Mouse (Mus musculus): ENCODE measurements around the gene Dimt1. TPM values are rescaled to one million over a fixed set of nuclear protein-coding genes. Genes with fewer than 3 reads are reported as not detected.

Dimt1 gene
- polyA plus RNA-seq, 1 experiment from 2014 or later, result 30.1 TPM

DNA sequence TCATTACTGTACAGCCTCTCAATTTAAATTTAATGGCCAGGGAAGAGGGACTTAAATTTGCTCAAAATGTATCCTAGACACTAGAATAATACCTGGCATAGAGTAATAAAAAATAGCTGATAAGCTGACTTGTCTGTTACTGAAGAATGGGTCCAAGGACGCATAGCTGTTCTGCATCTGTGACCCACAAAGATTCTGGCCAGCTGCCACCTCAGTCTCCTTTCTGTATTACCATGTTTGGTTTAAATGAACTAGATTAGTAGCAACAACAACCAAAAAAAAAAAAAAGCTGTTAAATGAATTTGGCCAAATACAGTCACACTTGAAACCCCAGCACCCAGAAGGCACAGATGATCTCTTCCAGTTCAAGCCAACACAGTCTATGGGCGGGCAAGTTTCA lies 17.7 kb upstream of the Dimt1 start:
- Histone ChIP-seq H3K4me2 (ENCODE audit: low read depth, low read length) (no peak overlapping the region), H3K4me3 (ENCODE audit: low read length) (no peak overlapping the region), H3K9ac (ENCODE audit: low read depth, low read length) (no peak overlapping the region), H3K4me1 (ENCODE audit: control insufficient read depth, insufficient read depth, low read length) (0 out of 2 replicates have a peak, but pooled peaks cover 3% of the 10 kb centered on the region), H3K27ac (ENCODE audit: low read length) (no peak overlapping the region), H3K27me3 (replicated peaks; ENCODE audit: control insufficient read depth, insufficient read depth, low read length) (no peaks in the 10 kb centered on the region), H3K36me3 (ENCODE audit: control insufficient read depth, insufficient read depth, low read length) (peaks cover 5% of the 10 kb centered on the region), H3K9me3 (ENCODE audit: control insufficient read depth, low read length) (peaks cover 5% of the 10 kb centered on the region; the same call in 1 of the 2 replicates)
- ATAC-seq, result no peak
- 86% methylated on average over 2 of the region's 2 CpGs for WGBS

DNA sequence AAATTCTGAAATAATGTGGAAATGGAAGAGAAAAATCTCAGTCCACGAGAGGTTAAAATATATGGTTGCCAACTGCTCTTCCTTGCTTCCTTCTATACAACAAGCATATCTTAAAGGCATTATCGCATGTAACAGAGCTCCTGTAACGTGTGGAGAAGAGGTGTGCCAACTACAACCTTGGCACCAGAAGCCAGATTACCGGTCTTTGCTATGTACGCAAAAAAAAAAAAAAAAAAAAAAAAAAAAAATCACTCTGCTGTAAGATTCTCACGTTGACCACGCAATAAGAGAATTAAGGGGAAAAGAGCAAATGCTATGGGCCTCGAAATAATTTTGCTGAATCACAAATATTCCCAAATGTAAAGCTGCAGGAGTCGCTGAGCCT lies 11.1 kb upstream of the Dimt1 start:
- 0 out of 2 replicates have a peak, but pooled peaks cover 3% of the 10 kb centered on the region for H3K4me1 ChIP-seq (ENCODE audit: control insufficient read depth, insufficient read depth, low read length)
- no peaks in the 10 kb centered on the region for H3K27me3 ChIP-seq (replicated peaks; ENCODE audit: control insufficient read depth, insufficient read depth, low read length)
- H3K4me3 ChIP-seq (ENCODE audit: low read length), result peak overlapping the region; percentile 100
- no peaks in the 10 kb centered on the region for H3K36me3 ChIP-seq (ENCODE audit: control insufficient read depth, insufficient read depth, low read length)
- ATAC-seq, result no peak
- H3K9me3 ChIP-seq (ENCODE audit: control insufficient read depth, low read length), result no peaks in the 10 kb centered on the region
- 6% methylated on average over 9 of the region's 9 CpGs for WGBS
- peak overlapping the region; percentile 73 for H3K4me2 ChIP-seq (ENCODE audit: low read depth, low read length)
- H3K9ac ChIP-seq (ENCODE audit: low read depth, low read length), result peak overlapping the region; percentile 94
- peak overlapping the region; percentile 58; the same call in 1 of the 2 replicates for H3K27ac ChIP-seq (ENCODE audit: low read length)

DNA sequence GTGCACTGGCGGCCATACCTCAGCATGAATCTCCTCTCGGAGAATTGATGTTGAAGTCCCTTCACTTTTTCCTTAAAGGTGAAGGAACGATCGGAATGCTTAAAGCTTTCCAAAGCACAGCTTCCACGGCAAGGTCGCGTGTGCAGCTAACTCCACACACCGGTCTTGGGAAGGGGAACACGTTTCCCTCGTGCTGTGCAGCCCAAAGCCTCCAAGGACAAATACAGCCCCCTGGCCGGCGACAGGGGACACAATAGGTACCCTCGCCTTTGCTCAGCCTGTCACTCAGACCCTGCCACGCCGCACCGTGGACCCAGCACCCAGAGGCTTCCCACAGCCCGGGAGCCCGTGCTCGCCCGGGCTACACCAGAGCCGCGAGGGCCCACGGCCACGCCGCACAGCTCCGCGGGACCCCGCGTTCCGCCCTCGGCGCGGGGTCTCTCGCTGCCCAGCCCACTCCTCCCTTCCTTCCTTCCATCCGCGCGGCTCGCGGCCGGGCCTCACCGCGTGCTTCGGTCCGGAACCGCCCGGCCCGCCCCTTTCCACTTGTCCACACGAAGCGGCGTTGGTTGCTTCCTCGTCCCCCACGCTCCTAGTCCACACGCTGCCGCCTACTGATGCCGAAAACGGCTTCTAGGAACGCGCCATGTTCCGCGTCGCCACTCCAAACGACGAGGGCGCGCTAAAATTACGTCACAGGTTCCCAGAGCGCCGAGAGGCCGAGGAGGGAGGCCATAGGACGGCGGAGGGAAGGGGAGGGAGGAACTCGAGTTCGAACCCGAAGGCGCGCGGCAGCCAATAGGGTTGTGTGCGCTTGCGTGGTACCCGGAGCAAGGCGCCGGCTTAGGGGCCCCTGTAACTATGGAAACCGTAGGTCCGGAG lies 10.4 kb upstream of the Dimt1 start, which contains the start of gene Ipo11:
Ipo11 (minus strand) TSS at position 703 of the 882 bp plus-strand sequence.
- peak within 1 kb of the TSS; percentile 94 for H3K9ac ChIP-seq (ENCODE audit: low read depth, low read length)
- no peaks in the 10 kb centered on the region for H3K27me3 ChIP-seq (replicated peaks; ENCODE audit: control insufficient read depth, insufficient read depth, low read length)
- H3K27ac ChIP-seq (ENCODE audit: low read length), result peak within 1 kb of the TSS; percentile 58
- H3K4me3 ChIP-seq (ENCODE audit: low read length), result peak within 1 kb of the TSS; percentile 100
- no peaks in the 10 kb centered on the region for H3K9me3 ChIP-seq (ENCODE audit: control insufficient read depth, low read length)
- ATAC-seq, result peak; percentile 98
- H3K4me2 ChIP-seq (ENCODE audit: low read depth, low read length), result peak within 1 kb of the TSS; percentile 73
- H3K36me3 ChIP-seq (ENCODE audit: control insufficient read depth, insufficient read depth, low read length), result no peaks in the 10 kb centered on the region
- H3K4me1 ChIP-seq (ENCODE audit: control insufficient read depth, insufficient read depth, low read length), result 0 out of 2 replicates have a peak, but pooled peaks cover 3% of the 10 kb centered on the region
- under 1% methylated on average over 80 of the region's 84 CpGs for WGBS

DNA sequence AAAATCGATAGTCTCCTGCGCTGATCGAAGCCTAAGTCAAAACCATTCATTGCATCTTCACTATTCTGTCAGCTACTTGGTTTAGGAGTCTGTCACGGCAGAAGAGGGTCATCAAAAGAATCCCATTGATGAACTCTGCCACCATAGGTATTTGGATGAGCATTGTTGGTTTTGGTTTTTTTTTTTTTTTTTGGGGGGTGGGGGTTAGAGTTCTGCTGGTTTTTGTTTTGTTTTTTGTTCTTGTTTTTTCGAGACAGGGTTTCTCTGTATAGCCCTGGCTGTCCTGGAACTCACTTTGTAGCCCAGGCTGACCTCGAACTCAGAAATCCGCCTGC lies 9.8 kb upstream of the Dimt1 start:
- Histone ChIP-seq H3K4me1 (ENCODE audit: control insufficient read depth, insufficient read depth, low read length) (0 out of 2 replicates have a peak, but pooled peaks cover 3% of the 10 kb centered on the region), H3K4me3 (ENCODE audit: low read length) (peak overlapping the region; percentile 100), H3K9ac (ENCODE audit: low read depth, low read length) (peak overlapping the region; percentile 94), H3K27me3 (replicated peaks; ENCODE audit: control insufficient read depth, insufficient read depth, low read length) (no peaks in the 10 kb centered on the region), H3K27ac (ENCODE audit: low read length) (no peak overlapping the region), H3K4me2 (ENCODE audit: low read depth, low read length) (peak overlapping the region; percentile 48), H3K36me3 (ENCODE audit: control insufficient read depth, insufficient read depth, low read length) (no peaks in the 10 kb centered on the region), H3K9me3 (ENCODE audit: control insufficient read depth, low read length) (no peaks in the 10 kb centered on the region)
- ATAC-seq, result peak; percentile 12; the same call in 1 of the 2 replicates
- 24% methylated on average over 7 of the region's 7 CpGs for WGBS

DNA sequence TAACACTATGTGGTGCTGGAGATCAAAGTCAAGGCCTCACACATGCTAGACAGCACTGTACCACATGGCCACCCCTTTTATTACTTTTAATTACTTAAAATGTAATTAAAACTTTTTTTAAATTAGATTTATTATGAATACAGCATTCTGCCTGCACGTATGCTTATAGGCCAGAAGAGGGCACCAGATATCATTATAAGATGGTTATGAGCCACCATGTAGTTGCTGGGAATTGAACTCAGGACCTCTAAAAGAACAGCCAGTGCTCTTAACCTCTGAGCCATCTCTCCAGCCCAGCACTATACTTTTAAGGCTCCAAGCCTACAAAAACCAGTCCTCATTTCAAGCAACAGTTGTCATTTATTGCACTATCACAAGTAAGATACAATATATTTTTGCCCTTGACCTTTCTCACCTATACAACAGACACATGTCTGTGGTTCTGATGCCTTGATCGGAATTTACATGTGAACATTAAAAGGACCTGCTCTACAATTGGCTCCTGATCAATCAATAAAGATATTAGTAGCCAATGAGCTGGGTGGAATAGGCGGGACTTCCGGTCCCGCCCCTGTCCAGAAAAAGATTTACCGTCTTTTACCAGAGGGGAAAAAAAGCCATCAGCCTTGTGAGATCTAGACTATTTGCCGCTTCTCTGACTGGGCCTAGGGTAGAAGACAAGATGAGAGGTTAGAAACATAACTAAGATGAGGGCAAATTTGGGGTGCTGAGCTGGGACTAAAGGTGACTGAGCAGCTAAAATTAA lies 5.5 kb upstream of the Dimt1 start:
- ATAC-seq, result no peak
- Histone ChIP-seq H3K4me1 (ENCODE audit: control insufficient read depth, insufficient read depth, low read length) (no peaks in the 10 kb centered on the region), H3K27me3 (replicated peaks; ENCODE audit: control insufficient read depth, insufficient read depth, low read length) (no peaks in the 10 kb centered on the region), H3K4me3 (ENCODE audit: low read length) (no peak overlapping the region), H3K27ac (ENCODE audit: low read length) (no peak overlapping the region), H3K9ac (ENCODE audit: low read depth, low read length) (no peak overlapping the region), H3K9me3 (ENCODE audit: control insufficient read depth, low read length) (no peaks in the 10 kb centered on the region), H3K36me3 (ENCODE audit: control insufficient read depth, insufficient read depth, low read length) (no peaks in the 10 kb centered on the region), H3K4me2 (ENCODE audit: low read depth, low read length) (no peak overlapping the region)
- WGBS, result 26% methylated on average over 7 of the region's 7 CpGs

DNA sequence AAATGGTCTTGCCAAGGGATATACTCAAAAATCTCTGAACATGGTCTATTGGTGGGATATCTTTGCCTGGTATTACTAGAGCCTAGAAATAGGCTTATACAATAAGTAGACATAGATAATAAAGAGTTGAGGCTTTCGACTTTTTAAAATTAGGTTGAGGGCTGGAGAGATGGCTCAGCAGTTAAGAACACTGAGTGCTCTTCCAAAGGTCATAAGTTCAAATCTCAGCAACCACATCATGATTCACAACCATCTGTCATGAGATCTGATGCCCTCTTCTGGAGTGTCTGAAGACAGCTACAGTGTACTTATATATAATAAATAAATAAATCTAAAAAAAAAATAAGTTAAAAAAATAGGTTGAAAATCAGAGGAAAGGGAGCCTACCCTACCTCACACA lies 4.2 kb upstream of the Dimt1 start:
- no peak for ATAC-seq
- Histone ChIP-seq H3K9me3 (ENCODE audit: control insufficient read depth, low read length) (no peaks in the 10 kb centered on the region), H3K4me1 (ENCODE audit: control insufficient read depth, insufficient read depth, low read length) (peaks cover 1% of the 10 kb centered on the region), H3K4me2 (ENCODE audit: low read depth, low read length) (no peak overlapping the region), H3K36me3 (ENCODE audit: control insufficient read depth, insufficient read depth, low read length) (no peaks in the 10 kb centered on the region), H3K9ac (ENCODE audit: low read depth, low read length) (no peak overlapping the region), H3K27ac (ENCODE audit: low read length) (no peak overlapping the region), H3K4me3 (ENCODE audit: low read length) (no peak overlapping the region), H3K27me3 (replicated peaks; ENCODE audit: control insufficient read depth, insufficient read depth, low read length) (no peaks in the 10 kb centered on the region)
- 83% methylated on average over 1 of the region's 1 CpGs for WGBS

DNA sequence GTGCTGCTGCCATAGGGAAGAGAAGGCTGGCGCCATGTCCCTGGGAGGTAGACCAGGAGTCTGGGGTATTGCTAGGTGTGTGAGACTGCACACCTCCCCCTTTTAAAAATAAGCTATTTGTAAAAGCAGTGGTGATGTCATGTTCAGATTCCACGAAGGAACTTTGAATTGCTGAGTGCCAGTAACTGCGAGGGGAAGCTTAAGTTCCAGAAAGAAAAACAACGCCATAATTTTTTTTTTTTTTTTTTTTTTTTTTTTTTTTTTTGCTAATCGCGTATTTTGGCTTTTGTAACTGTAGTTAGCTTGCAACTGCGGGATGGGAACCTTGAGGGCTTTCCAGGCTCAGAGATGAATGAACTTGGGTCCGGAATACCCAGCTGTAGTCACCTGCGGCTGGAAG lies 1.4 kb upstream of the Dimt1 start:
- H3K36me3 ChIP-seq (ENCODE audit: control insufficient read depth, insufficient read depth, low read length), result 0 out of 2 replicates have a peak, but pooled peaks cover 4% of the 10 kb centered on the region
- no peak overlapping the region for H3K27ac ChIP-seq (ENCODE audit: low read length)
- H3K4me1 ChIP-seq (ENCODE audit: control insufficient read depth, insufficient read depth, low read length), result peaks cover 10% of the 10 kb centered on the region
- no peak overlapping the region for H3K4me2 ChIP-seq (ENCODE audit: low read depth, low read length)
- H3K4me3 ChIP-seq (ENCODE audit: low read length), result no peak overlapping the region
- no peak overlapping the region for H3K9ac ChIP-seq (ENCODE audit: low read depth, low read length)
- no peaks in the 10 kb centered on the region for H3K27me3 ChIP-seq (replicated peaks; ENCODE audit: control insufficient read depth, insufficient read depth, low read length)
- WGBS, result 81% methylated on average over 9 of the region's 9 CpGs
- no peak for ATAC-seq
- H3K9me3 ChIP-seq (ENCODE audit: control insufficient read depth, low read length), result no peaks in the 10 kb centered on the region

DNA sequence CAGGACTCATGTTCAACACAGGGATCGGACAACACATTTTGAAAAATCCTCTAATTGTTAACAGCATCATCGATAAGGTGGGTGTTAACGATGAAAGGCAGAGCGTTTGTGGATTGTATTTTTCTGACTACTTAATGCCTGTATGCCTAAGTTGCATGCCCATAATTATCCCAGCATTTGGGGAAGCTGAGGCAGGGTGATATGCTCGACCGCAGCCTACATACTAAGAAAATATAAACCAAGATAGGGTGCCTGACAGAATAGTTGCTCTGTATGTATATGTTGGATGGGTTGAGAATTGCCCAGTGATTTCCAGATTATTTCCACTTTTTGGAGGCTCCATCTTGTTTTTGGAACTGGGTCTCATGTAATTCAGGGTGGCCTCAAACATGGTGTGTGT lies 656 bp downstream of the Dimt1 start:
- peak overlapping the region; percentile 95 for H3K9ac ChIP-seq (ENCODE audit: low read depth, low read length)
- peak overlapping the region; percentile 56 for H3K4me2 ChIP-seq (ENCODE audit: low read depth, low read length)
- 0 out of 2 replicates have a peak, but pooled peaks cover 4% of the 10 kb centered on the region for H3K36me3 ChIP-seq (ENCODE audit: control insufficient read depth, insufficient read depth, low read length)
- no peaks in the 10 kb centered on the region for H3K27me3 ChIP-seq (replicated peaks; ENCODE audit: control insufficient read depth, insufficient read depth, low read length)
- peak overlapping the region; percentile 92 for H3K4me3 ChIP-seq (ENCODE audit: low read length)
- peaks cover 10% of the 10 kb centered on the region for H3K4me1 ChIP-seq (ENCODE audit: control insufficient read depth, insufficient read depth, low read length)
- H3K9me3 ChIP-seq (ENCODE audit: control insufficient read depth, low read length), result no peaks in the 10 kb centered on the region
- WGBS, result 5% methylated on average over 6 of the region's 6 CpGs
- ATAC-seq, result no peak
- no peak overlapping the region; the same call in 1 of the 2 replicates for H3K27ac ChIP-seq (ENCODE audit: low read length)

DNA sequence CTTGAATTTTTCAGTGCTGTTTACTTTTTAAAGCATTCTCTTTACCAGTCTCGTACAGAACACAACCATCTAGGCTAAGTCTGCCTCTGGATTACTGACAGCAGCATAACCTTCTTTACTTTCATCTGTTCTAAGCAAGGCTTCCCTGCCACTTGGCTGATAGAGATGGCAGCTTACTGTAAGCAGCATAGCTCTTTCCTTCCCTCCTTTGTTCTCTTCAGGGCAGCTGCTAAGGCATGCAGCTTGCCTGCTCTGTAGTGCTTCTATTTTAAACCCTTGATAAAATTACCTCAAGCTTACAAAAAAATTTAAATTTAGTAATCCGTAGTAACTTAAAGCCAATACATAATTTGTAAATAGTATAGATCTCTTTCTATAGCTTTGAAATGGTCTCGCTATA lies 8.0 kb downstream of the Dimt1 start:
- Histone ChIP-seq H3K4me2 (ENCODE audit: low read depth, low read length) (no peak overlapping the region), H3K4me1 (ENCODE audit: control insufficient read depth, insufficient read depth, low read length) (no peaks in the 10 kb centered on the region), H3K9me3 (ENCODE audit: control insufficient read depth, low read length) (no peaks in the 10 kb centered on the region), H3K27ac (ENCODE audit: low read length) (no peak overlapping the region), H3K36me3 (ENCODE audit: control insufficient read depth, insufficient read depth, low read length) (peaks cover 5% of the 10 kb centered on the region), H3K9ac (ENCODE audit: low read depth, low read length) (no peak overlapping the region), H3K27me3 (replicated peaks; ENCODE audit: control insufficient read depth, insufficient read depth, low read length) (no peaks in the 10 kb centered on the region), H3K4me3 (ENCODE audit: low read length) (no peak overlapping the region)
- no peak for ATAC-seq
- WGBS, result 86% methylated on average over 3 of the region's 3 CpGs

Data from intestine, embryonic 16.5 days (tissue).